Mouse (Mus musculus) kidney, adult 2 months (tissue): ENCODE data around the gene Trappc3l.

Source experiments
- CTCF ChIP-seq: fragments of 200-500 bp; conservative IDR thresholded peaks from 2 replicates; pipeline ENCODE4 v1.5.1; 2011; ENCODE audit warnings: low read depth, mild to moderate bottlenecking, control low read depth, low read length, moderate library complexity, mixed read lengths; ENCODE audit not compliant: insufficient read depth, insufficient read length
- POLR2A ChIP-seq: fragments of 200-500 bp; IDR thresholded peaks from one replicate; pipeline ENCODE4 v1.6.1; 2011; ENCODE audit warnings: low read depth, low read length, control low read depth

DNA sequence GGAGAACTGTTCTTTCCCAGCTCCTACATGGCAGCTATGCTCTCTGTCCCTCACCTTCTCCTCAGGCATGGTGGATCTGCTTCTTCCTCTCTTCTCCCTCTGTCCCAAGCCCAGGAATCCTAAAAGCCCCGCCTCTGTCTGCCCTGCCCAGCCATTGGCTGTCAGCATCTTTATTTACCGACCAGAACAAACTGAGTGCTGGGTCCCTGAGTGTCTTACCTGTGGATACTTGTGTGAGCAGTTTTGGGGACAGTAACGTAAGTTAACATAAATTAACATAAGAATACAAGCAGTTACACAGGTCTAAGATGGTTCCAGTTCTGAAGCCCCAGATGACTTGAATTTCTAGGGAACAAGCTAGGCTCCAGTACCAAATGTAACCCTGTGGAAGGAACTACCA, 29.2 kb downstream of the Trappc3l start:
- no peak for TF ChIP-seq CTCF
- no peak for TF ChIP-seq POLR2A
